Mouse (Mus musculus) limb, embryonic 14.5 days (tissue): ENCODE measurements around the gene Olfr156. TPM values are rescaled to one million over a fixed set of nuclear protein-coding genes. Genes with fewer than 3 reads are reported as not detected.
"Not testable (repeated sequence)": the region's sequence is repeated elsewhere in the genome, so short reads cannot be mapped to it uniquely, and the experiment has no call there.

Experiments used
- ATAC-seq: fragments of 200-750 bp; cut with Nextera tagmentation; 2 replicates; pipeline ENCODE4 v1.8.0; 2017; ENCODE audit warnings: low read depth, moderate number of reproducible peaks, moderate TSS enrichment; ENCODE audit not compliant: low FRiP score
- DNase-seq: peaks from one replicate; pipeline ENCODE4 v3.0.0-alpha.2; 2015; ENCODE audit warnings: low spot score
- H3K27ac ChIP-seq: fragments of 300-500 bp; sonication (generic); replicated peaks from 2 replicates; pipeline ENCODE4 v1.5.1; 2014; ENCODE audit warnings: low read depth, mild to moderate bottlenecking, low read length, moderate library complexity, mixed read lengths
- H3K27me3 ChIP-seq: fragments of 300-500 bp; sonication (generic); 2 replicates; pipeline ENCODE4 v1.6.1; 2014; ENCODE audit warnings: low read length, mixed read lengths; ENCODE audit not compliant: control insufficient read depth, insufficient read depth
- H3K36me3 ChIP-seq: fragments of 300-500 bp; sonication (generic); 2 replicates; pipeline ENCODE4 v1.6.1; 2014; ENCODE audit warnings: mild to moderate bottlenecking, low read length, moderate library complexity, mixed read lengths; ENCODE audit not compliant: control insufficient read depth, insufficient read depth
- H3K4me1 ChIP-seq: fragments of 300-500 bp; sonication (generic); 2 replicates; pipeline ENCODE4 v1.6.1; 2014; ENCODE audit warnings: antibody characterized with exemption, low read length, mixed read lengths; ENCODE audit not compliant: control insufficient read depth, insufficient read depth
- H3K4me2 ChIP-seq: fragments of 300-500 bp; sonication (generic); replicated peaks from 2 replicates; pipeline ENCODE4 v1.6.1; 2014; ENCODE audit warnings: low read depth, mild to moderate bottlenecking, low read length, moderate library complexity; ENCODE audit not compliant: severe bottlenecking
- H3K4me3 ChIP-seq: fragments of 300-500 bp; sonication (generic); replicated peaks from 2 replicates; pipeline ENCODE4 v1.5.1; 2014; ENCODE audit warnings: low read length
- H3K9ac ChIP-seq: fragments of 300-500 bp; sonication (generic); 2 replicates; pipeline ENCODE4 v1.6.1; 2014; ENCODE audit warnings: mild to moderate bottlenecking, low read depth, low read length, moderate library complexity; ENCODE audit not compliant: severe bottlenecking
- H3K9me3 ChIP-seq: fragments of 300-500 bp; sonication (generic); 2 replicates; pipeline ENCODE4 v1.6.1; 2016; ENCODE audit warnings: low read length; ENCODE audit not compliant: control insufficient read depth
- POLR2A ChIP-seq: fragments of 200-500 bp; IDR thresholded peaks from 2 replicates; pipeline ENCODE4 v1.8.0; 2012; ENCODE audit warnings: inconsistent platforms, mild to moderate bottlenecking, moderate library complexity, borderline replicate concordance; ENCODE audit not compliant: insufficient read depth, insufficient read length; ENCODE audit errors: extremely low read depth
- WGBS: fragments of 180-500 bp; shearing (Covaris S2); extraction: QIAGEN DNeasy Blood & Tissue Kit; methylation state at CpG from one replicate; pipeline ENCODE4 v1.1.7; 2014; 5-methylcytosine and 5-hydroxymethylcytosine counted together
- polyA plus RNA-seq, 2 experiments: library from polyadenylated mRNA; depleted of rRNA in 1 of 2; stranded (reverse) in 1 of 2; unstranded in 1 of 2; fragments of >200 nt; fragmentation: Nextera tagmentation in 1 of 2; extraction: Ambion mirVana in 1 of 2; gene quantifications; 2 replicates each; pipeline versions ENCODE4 v1.2.1 to v1.2.3; 2012 to 2014

Olfr156 gene
- polyA plus RNA-seq, 2 experiments = 0.34 TPM; not detected in 1

DNA sequence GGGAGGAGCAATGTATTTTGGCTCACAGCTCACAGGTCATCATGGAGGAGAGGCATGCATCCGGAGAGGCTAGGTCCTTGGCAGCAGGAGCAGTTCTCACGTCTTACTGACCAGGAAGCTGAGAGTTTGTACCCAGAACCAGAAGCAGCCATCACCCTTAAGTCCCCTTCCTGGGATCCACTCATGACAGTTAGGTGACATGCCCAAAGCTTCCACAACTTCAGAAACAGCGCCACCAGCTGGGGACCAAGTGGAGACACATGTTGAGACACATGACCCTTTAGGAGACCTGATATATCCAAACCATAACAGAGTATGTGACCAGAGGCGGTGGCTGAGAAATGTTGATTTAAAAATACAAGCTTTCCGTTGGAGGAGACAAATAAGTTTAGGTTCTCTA, 8.3 kb upstream of the Olfr156 start:
- no peak overlapping the region for H3K4me2 ChIP-seq
- no peaks in the 10 kb centered on the region for H3K36me3 ChIP-seq
- H3K9ac ChIP-seq = no peak overlapping the region
- 72% methylated on average over 5 of the region's 5 CpGs for WGBS
- ATAC-seq (no peak), DNase-seq (no peak)
- no peaks in the 10 kb centered on the region for H3K9me3 ChIP-seq
- no peaks in the 10 kb centered on the region for H3K4me1 ChIP-seq
- H3K27ac ChIP-seq = no peak overlapping the region
- no peak for TF ChIP-seq POLR2A
- H3K4me3 ChIP-seq = no peak overlapping the region
- H3K27me3 ChIP-seq = no peaks in the 10 kb centered on the region

DNA sequence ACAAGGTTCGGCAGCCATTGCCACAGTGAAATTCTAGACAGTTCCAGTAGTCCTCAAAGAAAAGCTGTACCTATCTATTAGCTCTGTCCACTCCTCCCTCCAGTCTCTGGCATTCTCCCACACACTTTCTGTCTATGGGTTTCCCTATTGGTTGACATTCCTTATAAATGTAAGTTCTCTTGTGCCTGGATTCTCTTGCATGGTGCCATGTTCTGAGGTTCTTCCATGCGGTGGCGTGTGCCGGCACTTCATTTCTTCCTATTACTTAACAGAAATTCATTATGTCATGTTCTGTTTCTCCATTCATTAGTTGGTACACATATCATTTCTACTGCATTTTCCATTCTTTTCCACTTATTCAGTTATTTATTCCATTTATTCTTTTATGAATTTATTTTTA, 5.1 kb upstream of the Olfr156 start:
- Histone ChIP-seq H3K4me1 (no peaks in the 10 kb centered on the region), H3K27ac (no peak overlapping the region), H3K4me2 (no peak overlapping the region), H3K9me3 (no peaks in the 10 kb centered on the region), H3K4me3 (no peak overlapping the region), H3K9ac (no peak overlapping the region), H3K36me3 (no peaks in the 10 kb centered on the region), H3K27me3 (no peaks in the 10 kb centered on the region)
- no peak for TF ChIP-seq POLR2A
- ATAC-seq (no peak), DNase-seq (no peak)
- 84% methylated on average over 4 of the region's 4 CpGs for WGBS

- WGBS = 79% methylated on average over 13 of the region's 13 CpGs
- no peak overlapping the region for H3K4me3 ChIP-seq
- H3K36me3 ChIP-seq = no peaks in the 10 kb centered on the region
- no peak for DNase-seq
- H3K9ac ChIP-seq = no peak overlapping the region
- no peak overlapping the region for H3K27ac ChIP-seq
- TF ChIP-seq POLR2A = no peak
- H3K4me2 ChIP-seq = no peak overlapping the region
- H3K9me3 ChIP-seq = no peaks in the 10 kb centered on the region
- no peaks in the 10 kb centered on the region for H3K27me3 ChIP-seq
- ATAC-seq = no peak
- H3K4me1 ChIP-seq = no peaks in the 10 kb centered on the region
Measured at GRCm38 (mm10) chr4:43822896-43823550, 672 bp downstream of the Olfr156 start.

DNA sequence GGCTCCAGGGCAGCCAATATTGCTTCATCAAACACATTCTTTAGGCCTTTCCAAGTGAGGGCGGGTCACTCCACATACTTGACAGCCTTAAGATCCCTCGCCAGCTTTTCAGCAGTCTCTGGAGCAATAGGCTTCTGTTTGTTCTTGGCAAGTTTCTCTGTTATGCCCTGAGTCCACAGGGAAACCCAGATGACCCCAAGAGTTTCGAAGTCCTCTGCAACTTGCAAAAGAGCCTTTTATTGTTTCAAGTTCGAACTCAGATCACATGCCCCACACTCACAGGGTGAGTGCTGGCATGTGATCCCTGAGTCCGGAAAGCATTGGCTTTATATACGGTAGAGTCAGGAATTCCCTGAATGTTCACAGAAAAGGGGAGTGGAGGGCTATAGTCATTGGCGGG, 24.8 kb downstream of the Olfr156 start:
- WGBS = 64% methylated on average over 7 of the region's 7 CpGs
- Histone ChIP-seq H3K36me3 (no peaks in the 10 kb centered on the region), H3K27me3 (no peaks in the 10 kb centered on the region), H3K4me2 (no peak overlapping the region), H3K27ac (no peak overlapping the region), H3K9ac (no peak overlapping the region), H3K4me1 (no peaks in the 10 kb centered on the region), H3K9me3 (0 out of 2 replicates have a peak, but pooled peaks cover under 1% of the 10 kb centered on the region), H3K4me3 (no peak overlapping the region)
- DNase-seq = no peak
- ATAC-seq = no peak
- no peak for TF ChIP-seq POLR2A

GRCm38 (mm10) chr4:43795844-43796243, 27.9 kb downstream of the Olfr156 start:
- not testable (repeated sequence) for H3K27ac ChIP-seq, H3K4me3 ChIP-seq, H3K4me2 ChIP-seq, H3K27me3 ChIP-seq, H3K9ac ChIP-seq, H3K36me3 ChIP-seq, H3K4me1 ChIP-seq, DNase-seq, ATAC-seq, H3K9me3 ChIP-seq
- 82% methylated on average over 5 of the region's 5 CpGs for WGBS

- H3K4me1 ChIP-seq = no peaks in the 10 kb centered on the region
- DNase-seq (no peak), ATAC-seq (no peak)
- 63% methylated on average over 6 of the region's 6 CpGs for WGBS
- no peak for TF ChIP-seq POLR2A
- no peaks in the 10 kb centered on the region for H3K36me3 ChIP-seq
- no peak overlapping the region for H3K27ac ChIP-seq
- H3K27me3 ChIP-seq = no peaks in the 10 kb centered on the region
- H3K4me3 ChIP-seq = no peak overlapping the region
- H3K4me2 ChIP-seq = no peak overlapping the region
- no peaks in the 10 kb centered on the region for H3K9me3 ChIP-seq
- H3K9ac ChIP-seq = no peak overlapping the region
Measured at GRCm38 (mm10) chr4:43795296-43795695, 28.4 kb downstream of the Olfr156 start.
